Comparison of ENCODE assay signal across 8 mouse cellular contexts in genomic region chr7:140062307-140062706, GRCm38 (mm10). TPM values are rescaled to one million over a fixed set of nuclear protein-coding genes. Genes with fewer than 3 reads are reported as not detected.
DNase-seq lines count a peak whose midpoint lies in the region; ATAC-seq lines count a peak whose summit lies in the region.

No protein-coding gene starts in this region.

- no peak overlapping the region for H3K9ac ChIP-seq in hindbrain, embryonic 11.5 days (ENCODE audit: low read depth, low read length)
- no peak overlapping the region for H3K9ac ChIP-seq in hindbrain, embryonic 14.5 days
- H3K9ac ChIP-seq in embryonic facial prominence, embryonic 15.5 days, result no peak overlapping the region

- H3K4me1 ChIP-seq in hindbrain, embryonic 11.5 days (replicated peaks; ENCODE audit: control insufficient read depth, insufficient read depth, low read length), result peaks cover 23% of the 10 kb centered on the region
- H3K4me1 ChIP-seq in hindbrain, embryonic 14.5 days (replicated peaks; ENCODE audit: control insufficient read depth, insufficient read depth, low read length), result peaks cover 33% of the 10 kb centered on the region
- peaks cover 27% of the 10 kb centered on the region for H3K4me1 ChIP-seq in embryonic facial prominence, embryonic 15.5 days

- no peaks in the 10 kb centered on the region for H3K36me3 ChIP-seq in hindbrain, embryonic 11.5 days (ENCODE audit: control insufficient read depth, insufficient read depth, low read length)
- no peaks in the 10 kb centered on the region for H3K36me3 ChIP-seq in hindbrain, embryonic 14.5 days (replicated peaks; ENCODE audit: control insufficient read depth, insufficient read depth)
- H3K36me3 ChIP-seq in embryonic facial prominence, embryonic 15.5 days, result no peaks in the 10 kb centered on the region

- peak; percentile 1; the same call in 1 of the 2 replicates for ATAC-seq in hindbrain, embryonic 11.5 days (ENCODE audit: low FRiP score)
- no peak for ATAC-seq in hindbrain, embryonic 14.5 days (ENCODE audit: low FRiP score)
- ATAC-seq in embryonic facial prominence, embryonic 15.5 days (ENCODE audit: insufficient number of reproducible peaks, low FRiP score, low TSS enrichment, low read depth), result 0 out of 2 replicates have a peak, but pooled peaks have one; percentile 12

- H3K9me3 ChIP-seq in hindbrain, embryonic 11.5 days (ENCODE audit: control insufficient read depth, low read length), result no peaks in the 10 kb centered on the region
- no peaks in the 10 kb centered on the region for H3K9me3 ChIP-seq in hindbrain, embryonic 14.5 days (ENCODE audit: control insufficient read depth, low read length)
- H3K9me3 ChIP-seq in embryonic facial prominence, embryonic 15.5 days (replicated peaks), result 0 out of 2 replicates have a peak, but pooled peaks cover 4% of the 10 kb centered on the region

- H3K27me3 ChIP-seq in hindbrain, embryonic 11.5 days (ENCODE audit: control insufficient read depth, insufficient read depth, low read length), result peaks cover 15% of the 10 kb centered on the region
- H3K27me3 ChIP-seq in hindbrain, embryonic 14.5 days (ENCODE audit: control insufficient read depth, insufficient read depth, low read length), result peaks cover 17% of the 10 kb centered on the region; the same call in 1 of the 2 replicates
- H3K27me3 ChIP-seq in embryonic facial prominence, embryonic 15.5 days, result peaks cover 77% of the 10 kb centered on the region

- peak overlapping the region; percentile 81 for H3K27ac ChIP-seq in hindbrain, embryonic 11.5 days (ENCODE audit: low read depth, low read length)
- H3K27ac ChIP-seq in hindbrain, embryonic 14.5 days, result no peak overlapping the region
- H3K27ac ChIP-seq in embryonic facial prominence, embryonic 15.5 days (replicated peaks), result no peak overlapping the region

- no peak overlapping the region for H3K4me3 ChIP-seq in hindbrain, embryonic 11.5 days (ENCODE audit: low read depth, low read length)
- H3K4me3 ChIP-seq in hindbrain, embryonic 14.5 days (replicated peaks; ENCODE audit: low read length), result no peak overlapping the region
- H3K4me3 ChIP-seq in embryonic facial prominence, embryonic 15.5 days (replicated peaks), result no peak overlapping the region

- DNase-seq in hindbrain, embryonic 11.5 days (ENCODE audit: low spot score), result peak; percentile 69
- DNase-seq in hindbrain, embryonic 14.5 days (ENCODE audit: low spot score), result no peak
- DNase-seq in ES-CJ7 (ENCODE audit: low read depth, low spot score), result peak; percentile 56
- peak; percentile 56 to 69 for DNase-seq in kidney, postnatal 4 days
- peak; percentile 59 for DNase-seq in retina, postnatal 1 day
- no peak for DNase-seq in spleen, adult 12 weeks (ENCODE audit: low spot score)
- DNase-seq in cerebellum, adult 8-10 months, result no peak

- 9% methylated on average over 11 of the region's 11 CpGs for WGBS in hindbrain, embryonic 11.5 days
- WGBS in hindbrain, embryonic 14.5 days, result 10% methylated on average over 11 of the region's 11 CpGs
- WGBS in embryonic facial prominence, embryonic 15.5 days, result 20% methylated on average over 11 of the region's 11 CpGs

- H3K4me2 ChIP-seq in hindbrain, embryonic 11.5 days (replicated peaks; ENCODE audit: low read depth, low read length), result peak overlapping the region; percentile 60; the same call in 1 of the 2 replicates
- no peak overlapping the region for H3K4me2 ChIP-seq in hindbrain, embryonic 14.5 days (replicated peaks)
- no peak overlapping the region for H3K4me2 ChIP-seq in embryonic facial prominence, embryonic 15.5 days (replicated peaks)

RNA-seq across cellular contexts. Expression of gene Msx3, which starts 13.4 kb away (rescaled TPM):
- polyA plus RNA-seq in hindbrain, embryonic 11.5 days (2014; fragmentation: Nextera tagmentation; extraction: Ambion mirVana), result 106 and 139 TPM in 2 replicates
- 8.1 and 9.0 TPM in 2 replicates for polyA plus RNA-seq in hindbrain, embryonic 14.5 days (2014; fragmentation: Nextera tagmentation; extraction: Ambion mirVana)
- not detected in 2 replicates for polyA plus RNA-seq in embryonic facial prominence, embryonic 15.5 days (2015; fragmentation: Nextera tagmentation; extraction: Ambion mirVana)

RNA-seq across cellular contexts. Expression of gene Caly, which starts 20.0 kb away (rescaled TPM):
- polyA plus RNA-seq in hindbrain, embryonic 11.5 days (2014; fragmentation: Nextera tagmentation; extraction: Ambion mirVana), result 11.2 and 12.1 TPM in 2 replicates
- polyA plus RNA-seq in hindbrain, embryonic 14.5 days (2014; fragmentation: Nextera tagmentation; extraction: Ambion mirVana), result 257 and 303 TPM in 2 replicates
- 3.4 and 3.7 TPM in 2 replicates for polyA plus RNA-seq in embryonic facial prominence, embryonic 15.5 days (2015; fragmentation: Nextera tagmentation; extraction: Ambion mirVana)

RNA-seq across cellular contexts. Expression of gene Tubgcp2, which starts 25.8 kb away (rescaled TPM):
- 58.1 and 67.4 TPM in 2 replicates for polyA plus RNA-seq in hindbrain, embryonic 11.5 days (2014; fragmentation: Nextera tagmentation; extraction: Ambion mirVana)
- polyA plus RNA-seq in hindbrain, embryonic 14.5 days (2014; fragmentation: Nextera tagmentation; extraction: Ambion mirVana), result 57.8 and 58.7 TPM in 2 replicates
- 49.7 and 55.3 TPM in 2 replicates for polyA plus RNA-seq in embryonic facial prominence, embryonic 15.5 days (2015; fragmentation: Nextera tagmentation; extraction: Ambion mirVana)

RNA-seq across cellular contexts. Expression of gene Zfp511, which starts 26.1 kb away (rescaled TPM):
- polyA plus RNA-seq in hindbrain, embryonic 11.5 days (2014; fragmentation: Nextera tagmentation; extraction: Ambion mirVana), result 47.0 and 49.9 TPM in 2 replicates
- polyA plus RNA-seq in hindbrain, embryonic 14.5 days (2014; fragmentation: Nextera tagmentation; extraction: Ambion mirVana), result 52.3 and 53.2 TPM in 2 replicates
- polyA plus RNA-seq in embryonic facial prominence, embryonic 15.5 days (2015; fragmentation: Nextera tagmentation; extraction: Ambion mirVana), result 38.5 and 39.0 TPM in 2 replicates

RNA-seq across cellular contexts. Expression of gene Prap1, which starts 30.9 kb away (rescaled TPM):
- polyA plus RNA-seq in hindbrain, embryonic 11.5 days (2014; fragmentation: Nextera tagmentation; extraction: Ambion mirVana), result 0.27 TPM in 1 of 2 replicates, not detected in the other
- polyA plus RNA-seq in hindbrain, embryonic 14.5 days (2014; fragmentation: Nextera tagmentation; extraction: Ambion mirVana), result not detected in 2 replicates
- 0.28 TPM in 1 of 2 replicates, not detected in the other for polyA plus RNA-seq in embryonic facial prominence, embryonic 15.5 days (2015; fragmentation: Nextera tagmentation; extraction: Ambion mirVana)

Comparison
In these comparisons a context has a peak if more than half of its experiments do, and no peak if none do; other contexts are left out.
1. DNase-seq: peak in hindbrain, embryonic 11.5 days (single experiment), ES-CJ7 (single experiment), kidney, postnatal 4 days (2 of 2) and retina, postnatal 1 day (single experiment); none in hindbrain, embryonic 14.5 days (single experiment), spleen, adult 12 weeks (single experiment) and cerebellum, adult 8-10 months (single experiment).
2. RNA of gene Msx3, which starts 13.4 kb away (polyA plus RNA-seq): 106 to 139 TPM in hindbrain, embryonic 11.5 days; 8.1 to 9.0 TPM in hindbrain, embryonic 14.5 days and not detected in embryonic facial prominence, embryonic 15.5 days; every median in the first group is over 10 times any median in the second.
3. RNA of gene Caly, which starts 20.0 kb away (polyA plus RNA-seq): 257 to 303 TPM in hindbrain, embryonic 14.5 days; 11.2 to 12.1 TPM in hindbrain, embryonic 11.5 days and 3.4 to 3.7 TPM in embryonic facial prominence, embryonic 15.5 days; every median in the first group is over 10 times any median in the second.